Mouse (Mus musculus): ENCODE data around the gene Hoxb8. TPM values are rescaled to one million over a fixed set of nuclear protein-coding genes. Genes with fewer than 3 reads are reported as not detected.

Hoxb8 gene
- polyA plus RNA-seq, 1 experiment from 2014 or later, result not detected

DNA sequence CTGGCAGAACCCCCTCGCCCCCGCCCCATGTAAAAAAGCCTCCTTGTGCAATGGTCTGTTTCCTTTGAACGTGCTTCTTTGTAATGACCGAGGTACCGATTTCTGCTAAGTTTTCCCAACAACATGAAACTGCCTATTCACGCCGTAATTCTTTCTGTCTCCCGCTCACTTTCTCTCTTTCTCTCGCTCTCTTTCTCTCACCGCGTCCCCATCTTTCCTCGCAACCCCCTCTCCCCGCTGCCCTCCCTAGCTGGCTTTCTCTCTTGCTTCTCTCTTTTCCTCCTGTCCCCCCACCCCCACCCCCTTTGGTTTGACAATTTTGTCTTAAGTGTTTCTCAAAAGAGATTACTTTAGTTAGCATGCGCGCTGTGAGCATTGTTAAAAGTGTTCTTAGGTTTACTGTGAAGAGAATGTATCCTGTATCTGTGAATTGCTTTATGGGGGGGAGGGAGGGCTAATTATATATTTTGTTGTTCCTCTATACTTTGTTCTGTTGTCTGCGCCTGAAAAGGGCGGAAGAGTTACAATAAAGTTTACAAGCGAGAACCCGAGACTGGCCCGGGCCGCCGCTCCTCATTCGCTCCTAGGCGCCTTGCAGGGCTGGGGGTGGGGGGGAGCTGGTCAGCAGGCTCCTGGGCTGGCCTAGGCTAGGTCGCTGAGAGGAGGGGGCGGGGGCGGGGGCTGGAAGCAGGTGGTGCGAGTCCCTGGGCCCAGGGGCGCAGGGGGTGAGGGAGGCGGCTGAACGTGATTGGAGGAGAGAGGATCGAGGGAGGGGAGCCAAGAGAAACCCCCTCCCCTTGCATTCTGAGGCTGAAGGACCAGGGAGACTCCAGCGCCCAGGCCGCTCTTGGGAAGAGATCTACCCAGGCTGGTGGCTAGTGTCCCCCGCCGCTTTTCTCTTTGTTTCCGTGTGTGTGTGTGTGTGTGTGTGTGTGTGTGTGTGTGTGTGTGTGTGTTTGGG is 3.3 kb downstream of the Hoxb8 start:
- Histone ChIP-seq H3K36me3 (replicated peaks) (no peaks in the 10 kb centered on the region), H3K27ac (no peak overlapping the region), H3K27me3 (ENCODE audit: poor library complexity, severe bottlenecking) (peaks cover 100% of the 10 kb centered on the region), H3K4me1 (peaks cover 36% of the 10 kb centered on the region), H3K4me3 (peak overlapping the region; percentile 38; the same call in 1 of the 2 replicates), H3K9me3 (no peaks in the 10 kb centered on the region)
- no peak for DNase-seq (ENCODE audit: extremely low spot score, low spot score)
- WGBS, result 1% methylated on average over 36 of the region's 37 CpGs

GRCm38 (mm10) chr11:96285771-96286738 is 4.3 kb downstream of the Hoxb8 start, which contains the start of gene Hoxb7:
TSS of gene Hoxb7 (plus strand) at chr11:96286623.
- WGBS, result 1% methylated on average over 43 of the region's 43 CpGs
- H3K9me3 ChIP-seq, result no peaks in the 10 kb centered on the region
- peaks cover 36% of the 10 kb centered on the region for H3K4me1 ChIP-seq
- no peak for DNase-seq (ENCODE audit: extremely low spot score, low spot score)
- no peak within 1 kb of the TSS for H3K27ac ChIP-seq
- H3K36me3 ChIP-seq (replicated peaks), result no peaks in the 10 kb centered on the region
- H3K27me3 ChIP-seq (ENCODE audit: poor library complexity, severe bottlenecking), result peaks cover 100% of the 10 kb centered on the region
- H3K4me3 ChIP-seq, result peak within 1 kb of the TSS; percentile 33

DNA sequence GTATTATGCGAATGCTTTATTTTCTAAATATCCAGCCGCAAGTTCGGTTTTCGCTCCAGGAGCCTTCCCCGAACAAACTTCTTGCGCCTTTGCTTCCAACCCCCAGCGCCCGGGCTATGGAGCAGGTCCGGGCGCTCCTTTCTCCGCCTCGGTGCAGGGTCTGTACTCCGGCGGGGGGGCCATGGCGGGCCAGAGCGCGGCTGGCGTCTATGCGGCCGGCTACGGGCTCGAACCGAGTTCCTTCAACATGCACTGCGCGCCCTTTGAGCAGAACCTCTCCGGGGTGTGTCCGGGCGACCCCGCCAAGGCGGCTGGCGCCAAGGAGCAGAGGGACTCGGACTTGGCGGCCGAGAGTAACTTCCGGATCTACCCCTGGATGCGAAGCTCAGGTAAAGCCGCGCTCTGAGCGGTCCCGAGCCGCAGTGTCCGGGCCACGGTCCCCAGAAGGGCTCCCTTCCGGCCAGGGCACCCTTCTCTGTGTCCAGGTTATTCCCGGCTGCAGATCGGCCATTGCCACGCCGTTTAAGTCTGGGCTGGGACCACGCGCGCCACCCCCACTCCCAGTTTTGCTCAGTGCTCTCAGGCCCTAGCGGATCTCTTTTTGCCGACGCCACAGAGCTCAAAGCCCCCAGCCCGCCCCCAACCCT is 5.2 kb downstream of the Hoxb8 start:
- H3K4me3 ChIP-seq, result peak overlapping the region; percentile 33
- no peak overlapping the region for H3K27ac ChIP-seq
- no peak for DNase-seq (ENCODE audit: extremely low spot score, low spot score)
- peaks cover 100% of the 10 kb centered on the region for H3K27me3 ChIP-seq (ENCODE audit: poor library complexity, severe bottlenecking)
- no peaks in the 10 kb centered on the region for H3K36me3 ChIP-seq (replicated peaks)
- H3K9me3 ChIP-seq, result no peaks in the 10 kb centered on the region
- under 1% methylated on average over 55 of the region's 55 CpGs for WGBS
- peaks cover 36% of the 10 kb centered on the region for H3K4me1 ChIP-seq

- DNase-seq (ENCODE audit: extremely low spot score, low spot score), result no peak
- Histone ChIP-seq H3K4me3 (no peak overlapping the region), H3K9me3 (no peaks in the 10 kb centered on the region), H3K36me3 (replicated peaks) (no peaks in the 10 kb centered on the region), H3K4me1 (peaks cover 36% of the 10 kb centered on the region), H3K27ac (no peak overlapping the region), H3K27me3 (ENCODE audit: poor library complexity, severe bottlenecking) (peaks cover 100% of the 10 kb centered on the region)
- 0% methylated on average over 9 of the region's 9 CpGs for WGBS
Observed at GRCm38 (mm10) chr11:96287411-96287810, 5.7 kb downstream of the Hoxb8 start.

DNA sequence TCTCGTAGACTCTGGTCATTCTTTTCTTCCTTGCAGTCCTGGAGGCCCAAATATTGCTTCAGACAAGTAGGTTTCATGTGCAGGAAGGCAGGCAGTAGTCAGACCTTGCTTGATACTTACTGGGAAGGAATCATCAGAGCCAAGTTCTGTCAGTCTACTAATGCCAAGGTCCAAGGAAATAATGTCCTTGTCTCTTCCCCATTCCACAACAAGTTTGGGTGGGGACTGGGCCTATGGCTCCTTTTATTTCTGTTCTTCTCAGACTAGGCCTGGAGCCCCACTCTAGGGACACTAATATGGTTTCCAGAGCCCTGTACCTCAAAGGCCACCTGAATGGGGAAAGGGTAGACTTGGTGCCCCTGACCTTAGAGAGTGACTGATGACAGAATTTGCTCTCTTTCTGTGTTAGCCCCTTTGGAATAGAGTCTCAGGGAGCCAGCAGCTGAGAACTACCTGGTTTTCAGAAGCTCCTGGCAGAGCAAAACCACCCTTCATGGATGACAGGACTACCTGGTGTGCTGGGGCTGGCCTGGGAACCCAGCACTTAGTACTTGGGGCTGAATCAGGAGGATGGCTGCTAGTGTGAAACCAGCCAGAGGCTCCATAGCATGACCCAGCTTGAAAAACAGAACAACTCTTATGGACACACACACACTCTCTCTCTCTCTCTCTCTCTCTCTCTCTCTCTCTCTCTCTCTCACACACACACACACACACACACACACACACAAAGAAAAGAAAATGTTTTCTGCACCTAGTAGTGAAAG is 6.9 kb downstream of the Hoxb8 start:
- no peak for DNase-seq (ENCODE audit: extremely low spot score, low spot score)
- H3K4me1 ChIP-seq, result peaks cover 29% of the 10 kb centered on the region
- H3K27me3 ChIP-seq (ENCODE audit: poor library complexity, severe bottlenecking), result peaks cover 100% of the 10 kb centered on the region
- no peaks in the 10 kb centered on the region for H3K36me3 ChIP-seq (replicated peaks)
- WGBS, result 13% methylated on average over 1 of the region's 1 CpGs
- H3K4me3 ChIP-seq, result no peak overlapping the region
- no peak overlapping the region for H3K27ac ChIP-seq
- H3K9me3 ChIP-seq, result no peaks in the 10 kb centered on the region

DNA sequence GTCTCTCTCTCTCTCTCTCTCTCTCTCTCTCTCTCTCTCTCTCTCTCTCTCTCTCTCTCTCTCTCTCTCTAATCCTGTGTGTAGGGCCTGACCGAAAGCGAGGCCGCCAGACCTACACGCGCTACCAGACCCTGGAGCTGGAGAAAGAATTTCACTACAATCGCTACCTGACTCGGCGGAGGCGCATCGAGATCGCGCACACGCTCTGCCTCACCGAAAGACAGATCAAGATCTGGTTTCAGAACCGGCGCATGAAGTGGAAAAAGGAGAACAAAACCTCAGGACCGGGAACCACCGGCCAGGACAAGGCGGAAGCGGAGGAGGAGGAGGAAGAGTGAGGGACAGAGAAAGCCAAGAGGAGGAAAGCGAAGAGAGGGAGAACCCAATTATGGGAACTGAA is 7.6 kb downstream of the Hoxb8 start:
- Histone ChIP-seq H3K9me3 (no peaks in the 10 kb centered on the region), H3K4me1 (peaks cover 22% of the 10 kb centered on the region), H3K36me3 (replicated peaks) (no peaks in the 10 kb centered on the region), H3K4me3 (no peak overlapping the region), H3K27ac (no peak overlapping the region), H3K27me3 (ENCODE audit: poor library complexity, severe bottlenecking) (peaks cover 100% of the 10 kb centered on the region)
- 3% methylated on average over 21 of the region's 21 CpGs for WGBS
- no peak for DNase-seq (ENCODE audit: extremely low spot score, low spot score)

DNA sequence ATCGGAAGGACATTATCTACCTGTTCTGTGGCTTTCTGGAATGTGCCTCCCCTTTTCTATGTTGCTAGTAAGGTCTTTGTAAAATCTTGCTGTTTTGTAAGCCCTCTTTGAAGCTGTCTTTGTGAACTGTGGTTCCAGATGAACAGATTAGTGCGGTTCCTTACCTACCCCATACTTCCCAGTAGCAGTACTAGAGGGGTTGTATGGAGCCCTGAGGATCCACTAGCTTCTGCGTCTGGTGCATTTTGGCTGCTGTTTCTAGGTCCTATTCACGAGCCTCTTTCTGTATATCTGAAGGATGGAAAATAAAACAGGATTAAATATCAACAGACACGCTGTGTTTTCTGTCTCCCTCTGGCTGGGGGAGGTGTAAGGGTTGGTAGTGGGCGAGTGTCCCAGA is 8.1 kb downstream of the Hoxb8 start:
- Histone ChIP-seq H3K4me1 (peaks cover 17% of the 10 kb centered on the region), H3K27ac (no peak overlapping the region), H3K36me3 (replicated peaks) (no peaks in the 10 kb centered on the region), H3K4me3 (no peak overlapping the region), H3K9me3 (no peaks in the 10 kb centered on the region), H3K27me3 (ENCODE audit: poor library complexity, severe bottlenecking) (peaks cover 100% of the 10 kb centered on the region)
- WGBS, result 6% methylated on average over 6 of the region's 6 CpGs
- DNase-seq (ENCODE audit: extremely low spot score, low spot score), result no peak

DNA sequence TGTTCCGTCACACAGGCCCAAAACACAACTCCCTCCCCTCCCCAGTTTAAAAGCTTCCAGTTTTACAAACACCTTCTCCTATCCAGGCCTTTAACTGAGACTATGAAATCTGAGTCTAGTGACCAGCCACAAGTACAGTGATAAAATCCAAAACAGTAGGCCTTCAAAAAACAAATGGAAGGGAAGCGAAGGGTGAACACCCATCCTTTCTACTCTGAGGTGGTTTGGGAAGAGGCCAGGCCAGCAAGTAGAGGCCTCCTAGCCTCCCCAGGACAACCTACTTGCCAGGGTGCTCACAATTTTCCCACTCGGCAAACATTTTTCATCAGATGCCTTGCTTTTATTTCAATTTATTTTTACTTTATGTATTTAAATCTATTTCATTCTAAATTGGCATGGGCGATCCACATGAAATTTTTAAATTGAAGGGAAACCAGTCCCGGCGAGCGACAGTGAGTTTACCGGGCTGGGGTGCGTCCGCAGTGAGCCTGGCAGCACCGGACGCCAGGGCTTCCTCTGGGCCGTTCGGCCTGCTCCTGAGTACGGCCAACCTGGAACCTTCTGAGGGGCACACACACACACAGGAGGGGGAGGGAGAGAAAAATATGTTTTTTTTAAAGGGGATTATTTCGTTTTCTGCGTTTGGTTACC is 9.1 kb downstream of the Hoxb8 start:
- 4% methylated on average over 17 of the region's 17 CpGs for WGBS
- Histone ChIP-seq H3K9me3 (no peaks in the 10 kb centered on the region), H3K4me3 (no peak overlapping the region), H3K4me1 (peaks cover 11% of the 10 kb centered on the region), H3K27me3 (ENCODE audit: poor library complexity, severe bottlenecking) (peaks cover 100% of the 10 kb centered on the region), H3K36me3 (replicated peaks) (no peaks in the 10 kb centered on the region), H3K27ac (no peak overlapping the region)
- no peak for DNase-seq (ENCODE audit: extremely low spot score, low spot score)

GRCm38 (mm10) chr11:96291681-96292564 is 10.2 kb downstream of the Hoxb8 start, which contains the start of gene Hoxb6:
TSS of gene Hoxb6 (plus strand) at chr11:96292476.
- no peak within 1 kb of the TSS for H3K4me3 ChIP-seq
- H3K4me1 ChIP-seq, result peaks cover 3% of the 10 kb centered on the region
- H3K36me3 ChIP-seq (replicated peaks), result no peaks in the 10 kb centered on the region
- H3K9me3 ChIP-seq, result no peaks in the 10 kb centered on the region
- no peak within 1 kb of the TSS for H3K27ac ChIP-seq
- H3K27me3 ChIP-seq (ENCODE audit: poor library complexity, severe bottlenecking), result peaks cover 100% of the 10 kb centered on the region
- 2% methylated on average over 22 of the region's 22 CpGs for WGBS
- no peak for DNase-seq (ENCODE audit: extremely low spot score, low spot score)

DNA sequence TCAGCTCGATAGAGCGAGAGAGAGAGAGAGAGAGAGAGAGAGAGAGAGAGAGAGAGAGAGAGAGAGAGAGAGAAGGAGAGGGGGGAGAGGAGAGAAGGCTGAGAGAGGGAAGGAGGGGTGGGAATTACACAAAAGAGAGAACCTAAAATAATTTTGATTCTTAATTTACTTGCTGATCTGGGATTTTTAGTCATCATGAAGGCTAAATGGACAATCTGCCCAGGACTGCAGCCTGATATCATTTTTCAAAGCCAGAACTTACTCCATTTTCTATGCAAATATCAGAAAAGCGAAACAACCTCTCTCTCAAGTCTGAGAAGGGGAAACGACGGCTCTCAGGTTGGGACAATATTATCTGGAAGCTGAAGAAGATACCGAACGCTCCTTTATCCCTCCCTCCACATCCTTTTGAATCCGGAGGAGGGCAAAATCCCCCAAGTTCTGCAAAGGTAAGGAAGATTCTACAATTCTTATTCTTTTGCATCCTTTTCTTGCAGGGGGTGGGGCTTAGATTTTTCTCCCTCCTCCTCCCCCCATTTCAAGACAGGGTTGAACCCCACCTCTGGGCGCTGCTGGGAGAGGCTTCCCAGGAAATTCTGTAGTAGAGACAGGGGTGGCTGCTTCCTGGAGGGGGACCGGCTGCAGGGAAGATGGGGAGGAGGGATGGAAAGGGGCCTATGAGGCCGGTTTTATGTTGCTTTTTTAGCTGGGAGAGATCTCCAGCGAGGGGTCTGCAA is 11.0 kb downstream of the Hoxb8 start:
- H3K27ac ChIP-seq, result no peak overlapping the region
- DNase-seq (ENCODE audit: extremely low spot score, low spot score), result no peak
- no peaks in the 10 kb centered on the region for H3K4me1 ChIP-seq
- no peaks in the 10 kb centered on the region for H3K36me3 ChIP-seq (replicated peaks)
- peaks cover 100% of the 10 kb centered on the region for H3K27me3 ChIP-seq (ENCODE audit: poor library complexity, severe bottlenecking)
- H3K4me3 ChIP-seq, result no peak overlapping the region
- under 1% methylated on average over 12 of the region's 12 CpGs for WGBS
- H3K9me3 ChIP-seq, result no peaks in the 10 kb centered on the region
